Mouse (Mus musculus): Measurements from ENCODE around the gene Gm13723.

Gm13723 gene

DNA sequence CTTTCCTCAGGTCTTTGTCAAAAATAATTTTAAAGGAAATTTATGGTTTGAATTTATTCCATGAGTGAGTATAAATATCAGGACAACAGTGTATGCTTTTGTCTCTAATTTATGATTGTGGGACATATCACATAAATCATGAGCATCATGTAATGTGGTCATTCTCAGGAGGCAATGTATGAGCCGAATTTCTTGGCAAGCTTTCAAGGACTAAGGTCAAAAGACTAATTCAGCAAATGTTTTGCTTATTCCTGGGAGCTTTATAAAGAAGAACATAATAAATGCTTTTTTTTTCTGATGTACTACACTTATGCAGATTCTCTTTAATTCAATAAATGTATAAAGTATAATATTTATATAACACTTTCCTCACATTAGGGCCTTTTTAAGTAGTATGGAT, at the start of gene Gm13723:
TSS of gene Gm13723 (minus strand) at position 101 of the 400 bp plus-strand sequence.
- DNase-seq = no peak

DNA sequence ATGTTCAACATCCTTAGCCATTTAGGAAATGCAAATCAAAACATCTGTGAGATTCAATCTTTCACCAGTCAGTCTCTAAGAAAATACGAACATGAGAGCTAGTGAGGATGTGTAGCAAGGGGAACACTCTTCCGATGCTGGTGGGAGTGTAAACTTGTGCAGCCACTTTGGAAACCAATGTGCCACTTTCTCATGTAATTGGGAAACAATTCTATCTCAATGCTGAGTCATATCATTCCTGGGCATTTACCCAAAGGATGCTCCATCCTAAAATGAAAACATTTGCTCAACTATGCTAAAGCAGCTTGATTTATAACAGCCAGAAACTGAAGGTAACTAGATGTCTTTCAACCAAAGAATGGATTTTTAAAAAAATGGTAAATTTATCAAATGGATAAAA, 31.0 kb upstream of the Gm13723 start:
- DNase-seq = no peak

DNA sequence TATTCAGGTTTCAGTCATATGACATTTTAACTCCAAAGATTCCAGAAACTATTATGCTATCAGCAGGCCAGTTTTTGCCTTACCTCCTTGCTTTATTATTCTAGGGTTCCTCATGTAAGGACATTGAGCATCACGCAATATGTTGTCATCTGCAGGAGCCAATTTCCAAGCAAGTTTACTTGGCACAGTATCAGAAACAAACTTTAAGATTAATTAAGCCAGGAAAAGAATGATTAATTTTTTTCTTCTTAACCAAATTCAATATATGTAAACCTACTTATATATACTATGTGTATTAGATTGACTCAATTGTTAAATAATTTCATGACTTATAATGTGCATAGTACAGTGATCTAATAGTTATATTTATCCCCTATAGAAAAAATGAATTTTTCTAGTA, 17.5 kb upstream of the Gm13723 start, which contains the start of gene Olfr1097:
TSS of gene Olfr1097 (minus strand) at position 101 of the 400 bp plus-strand sequence.
- no peak for DNase-seq

DNA sequence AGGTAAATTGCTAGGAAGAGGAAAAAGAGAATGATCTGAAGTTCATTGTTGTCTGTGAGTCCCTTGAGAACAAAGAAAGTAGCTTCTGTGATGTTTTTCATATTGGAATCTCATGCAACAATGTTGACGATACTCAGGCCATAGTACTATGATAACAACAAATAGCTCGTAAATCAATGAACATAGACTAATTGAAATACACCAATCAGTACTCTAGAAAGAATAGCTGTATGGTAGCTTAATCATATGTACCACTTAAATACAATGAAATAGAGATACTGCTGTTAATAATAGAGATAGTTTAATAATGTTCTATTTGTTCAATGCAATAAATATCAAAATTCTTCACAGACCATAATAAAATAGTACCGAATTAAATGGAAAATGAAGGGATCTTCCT, 23.0 kb downstream of the Gm13723 start, which contains the start of gene Olfr1095:
TSS of gene Olfr1095 (minus strand) at position 101 of the 400 bp plus-strand sequence.
- no peak for DNase-seq

DNA sequence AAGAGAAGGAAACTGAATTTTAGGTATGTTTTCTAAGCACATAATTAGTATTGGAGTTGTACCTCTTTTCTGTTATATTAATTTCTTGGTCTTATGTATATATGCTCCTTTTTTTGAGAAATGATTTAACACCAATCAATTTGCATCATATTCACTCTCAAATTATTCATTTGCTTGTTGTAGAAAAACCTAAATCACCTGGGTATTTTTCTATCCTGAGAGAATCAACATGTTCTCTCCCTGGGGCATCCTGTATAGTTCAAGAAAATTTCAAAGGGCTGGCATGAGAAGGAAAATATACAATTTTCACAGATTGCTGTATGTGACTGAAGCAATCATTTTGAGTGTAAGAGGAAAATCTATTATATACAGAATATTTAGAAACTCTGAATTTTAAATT, 50.2 kb downstream of the Gm13723 start, which contains the start of gene Olfr1094:
TSS of gene Olfr1094 (plus strand) at position 301 of the 400 bp plus-strand sequence.
- no peak for DNase-seq

Data from cerebellum, adult 11 months (tissue).